Mouse (Mus musculus) G1E-ER4 (cell line): Measurements from ENCODE around the gene Dcp1a. TPM values are rescaled to one million over a fixed set of nuclear protein-coding genes. Genes with fewer than 3 reads are reported as not detected.

Experiments used
- GATA1 ChIP-seq: IDR thresholded peaks from one replicate; pipeline ENCODE4 v1.8.0; 2012; ENCODE audit warnings: low read length, inconsistent platforms
- polyA plus RNA-seq: library from polyadenylated mRNA; stranded (reverse); fragments of >175 nt; gene quantifications from 2 replicates; pipeline ENCODE4 v1.2.3, GENCODE M21; 2012

Dcp1a gene
- polyA plus RNA-seq, 1 experiment, result 38.1 TPM

GRCm38 (mm10) chr14:30494998-30495397 is 15.7 kb downstream of the Dcp1a start:
- TF ChIP-seq GATA1, result no peak

- no peak for TF ChIP-seq GATA1
Observed at GRCm38 (mm10) chr14:30498202-30498601, 18.9 kb downstream of the Dcp1a start.

- TF ChIP-seq GATA1, result no peak
Observed at GRCm38 (mm10) chr14:30504990-30505389, 25.7 kb downstream of the Dcp1a start.

- no peak for TF ChIP-seq GATA1
Observed at GRCm38 (mm10) chr14:30510214-30510763, 31.0 kb downstream of the Dcp1a start.

GRCm38 (mm10) chr14:30512896-30513295 is 33.6 kb downstream of the Dcp1a start:
- TF ChIP-seq GATA1, result no peak

GRCm38 (mm10) chr14:30515931-30516723 is 36.8 kb downstream of the Dcp1a start:
- TF ChIP-seq GATA1, result no peak

- no peak for TF ChIP-seq GATA1
Observed at GRCm38 (mm10) chr14:30519323-30519722, 40.0 kb downstream of the Dcp1a start.

- TF ChIP-seq GATA1, result no peak
Observed at GRCm38 (mm10) chr14:30523356-30523755, 44.0 kb downstream of the Dcp1a start.

- TF ChIP-seq GATA1, result no peak
Observed at GRCm38 (mm10) chr14:30528392-30528791, 49.1 kb downstream of the Dcp1a start.

- no peak for TF ChIP-seq GATA1
Observed at GRCm38 (mm10) chr14:30528961-30529360, 49.6 kb downstream of the Dcp1a start.

GRCm38 (mm10) chr14:30529454-30529853 is 50.1 kb downstream of the Dcp1a start:
- TF ChIP-seq GATA1, result no peak

- no peak for TF ChIP-seq GATA1
Observed at GRCm38 (mm10) chr14:30530726-30531269, 51.5 kb downstream of the Dcp1a start.

- no peak for TF ChIP-seq GATA1
Observed at GRCm38 (mm10) chr14:30531431-30531830, 52.1 kb downstream of the Dcp1a start.

- no peak for TF ChIP-seq GATA1
Observed at GRCm38 (mm10) chr14:30531896-30532295, 52.6 kb downstream of the Dcp1a start.

GRCm38 (mm10) chr14:30533780-30534450 is 54.6 kb downstream of the Dcp1a start:
- no peak for TF ChIP-seq GATA1

GRCm38 (mm10) chr14:30541541-30541940 is 62.2 kb downstream of the Dcp1a start:
- no peak for TF ChIP-seq GATA1
